Mouse (Mus musculus): Measurements from ENCODE around the gene Gbx2. TPM values are rescaled to one million over a fixed set of nuclear protein-coding genes. Genes with fewer than 3 reads are reported as not detected.

The Gbx2 gene
- total RNA-seq, 2 experiments from 2014 or later: not detected

DNA sequence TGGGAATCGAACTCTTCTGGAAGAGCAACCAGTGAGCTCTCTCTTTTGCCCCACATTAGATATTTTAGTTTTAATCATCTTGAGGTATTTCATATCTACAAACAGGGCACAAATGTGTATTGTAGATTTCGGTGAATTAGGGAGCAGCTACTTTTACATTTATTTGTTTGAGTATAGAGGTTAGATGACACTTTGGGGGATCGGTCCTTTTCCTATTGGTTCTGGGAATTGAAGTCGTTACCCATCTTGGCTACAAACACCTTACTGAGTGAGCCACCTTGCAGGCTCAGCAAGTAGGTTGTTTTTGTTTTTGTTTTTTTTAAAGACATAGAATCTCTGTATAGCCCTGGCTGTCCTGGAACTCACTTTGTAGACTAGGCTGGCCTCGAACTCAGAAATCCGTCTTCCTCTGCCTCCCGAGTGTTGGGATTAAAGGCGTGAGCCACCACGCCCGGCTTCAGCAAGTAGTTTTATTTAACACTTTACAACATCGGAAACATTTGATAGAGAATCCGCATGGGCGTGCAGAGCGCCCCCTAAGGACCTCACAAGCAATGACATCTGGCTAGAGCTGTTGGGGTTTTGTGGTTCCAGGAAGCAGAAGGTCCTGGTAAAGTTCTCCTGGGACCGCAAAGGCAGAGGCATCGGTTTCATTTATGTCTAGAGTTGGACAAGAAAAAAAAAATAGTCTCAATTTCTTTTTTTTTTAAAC, 8.1 kb upstream of the Gbx2 start:
- DNase-seq: no peak
- intact Hi-C loops (cut with DNase I; ENCODE audit: low total_unique reads): loop anchor here (10.0 kb wide), 1 partner anchor 164 kb away; no protein-coding TSS in a partner anchor

DNA sequence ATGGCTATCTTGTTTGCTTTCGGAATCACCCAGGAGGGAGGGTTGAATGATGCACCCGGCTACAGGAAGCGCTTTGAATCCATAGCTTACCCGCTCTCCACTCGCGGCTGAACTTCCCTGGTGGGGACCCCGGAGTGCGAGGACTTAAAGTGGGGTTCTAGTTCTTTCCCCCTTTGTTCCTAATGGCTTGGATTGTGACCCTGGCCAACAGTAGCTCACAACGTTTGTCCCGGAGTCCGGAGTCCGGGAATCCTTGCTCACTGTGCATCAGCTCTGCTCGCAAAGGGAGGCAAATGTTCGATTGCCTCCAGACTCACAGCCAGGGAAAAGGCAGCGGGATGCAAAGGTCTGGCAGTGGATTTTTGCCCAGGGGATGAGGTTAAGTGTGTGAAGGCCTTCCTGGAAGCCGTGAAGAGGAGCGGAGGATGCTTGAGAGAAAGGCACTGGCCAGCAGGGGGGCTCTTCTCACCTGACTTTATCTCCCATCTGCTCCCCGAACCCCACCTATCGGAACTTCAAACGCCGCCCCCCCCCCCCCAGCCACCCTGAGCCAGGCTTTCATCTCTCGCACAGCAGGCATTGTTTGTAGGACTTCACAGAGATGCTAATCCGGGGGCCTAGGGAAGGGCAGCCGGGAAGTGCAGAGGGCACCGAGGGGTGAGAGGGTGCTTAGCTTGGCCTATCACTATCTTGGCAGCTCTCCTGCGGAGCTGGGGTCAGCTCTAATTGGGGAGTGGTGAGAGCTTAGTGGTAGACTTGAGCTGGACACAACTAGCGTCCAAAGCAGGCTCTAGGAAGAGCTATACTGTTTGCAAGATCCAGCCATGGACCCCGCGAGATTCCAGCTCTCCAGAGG, 4.7 kb upstream of the Gbx2 start:
- no peak for DNase-seq

DNA sequence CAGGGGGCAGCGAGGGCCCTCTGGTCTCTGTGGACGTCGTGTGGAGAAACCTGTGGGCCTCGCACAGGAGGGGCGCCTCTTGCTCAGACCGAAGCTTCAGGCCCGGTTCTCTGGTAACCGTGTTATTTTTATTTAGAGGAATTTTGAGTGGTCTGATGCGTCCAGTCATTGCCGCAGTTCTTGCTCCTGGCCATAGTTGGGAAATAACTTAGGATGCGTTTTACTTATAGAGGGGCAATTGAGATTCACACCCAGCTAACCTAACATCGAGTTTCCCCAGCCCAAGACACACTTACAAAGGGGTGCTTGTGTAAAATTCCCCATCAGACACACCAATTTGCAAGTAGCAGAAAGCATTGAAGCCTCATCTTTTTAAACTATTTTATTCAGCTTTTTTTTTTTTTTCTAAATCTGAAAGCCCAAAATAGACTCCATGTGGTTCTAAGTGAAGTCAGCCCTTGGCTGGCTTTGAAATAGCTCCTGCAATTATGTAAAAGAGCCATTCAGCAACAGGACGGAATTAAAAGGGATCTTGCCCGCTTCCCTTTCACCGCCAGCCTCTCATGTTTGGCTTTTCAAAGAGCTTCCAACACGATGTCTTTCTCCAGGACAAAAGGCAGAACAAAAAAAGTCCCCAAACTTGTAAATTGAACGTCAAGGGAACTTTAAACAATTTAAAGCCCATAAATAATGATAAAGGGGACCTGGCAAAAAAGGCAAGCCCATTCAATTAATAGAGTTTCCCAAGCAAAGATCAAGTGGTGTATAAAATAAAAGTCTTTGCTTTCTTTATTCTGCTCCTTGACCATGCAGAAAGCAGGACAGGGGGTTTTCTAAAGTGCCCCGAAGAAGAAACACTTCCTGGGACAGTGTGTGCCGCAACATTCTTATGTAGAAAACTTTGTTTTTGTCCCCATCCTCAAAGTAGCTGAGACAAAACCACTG, 3.6 kb upstream of the Gbx2 start:
- intact Hi-C loops (cut with DNase I; ENCODE audit: low total_unique reads): loop anchor here (10.0 kb wide), 1 partner anchor 160 kb away; no protein-coding TSS in a partner anchor
- DNase-seq: no peak

More for the DNA sequence above, 4.7 kb upstream of the Gbx2 start:
- intact Hi-C loops (cut with DNase I; ENCODE audit: low total_unique reads): loop anchor here (10.0 kb wide), 1 partner anchor 161 kb away; no protein-coding TSS in a partner anchor

DNA sequence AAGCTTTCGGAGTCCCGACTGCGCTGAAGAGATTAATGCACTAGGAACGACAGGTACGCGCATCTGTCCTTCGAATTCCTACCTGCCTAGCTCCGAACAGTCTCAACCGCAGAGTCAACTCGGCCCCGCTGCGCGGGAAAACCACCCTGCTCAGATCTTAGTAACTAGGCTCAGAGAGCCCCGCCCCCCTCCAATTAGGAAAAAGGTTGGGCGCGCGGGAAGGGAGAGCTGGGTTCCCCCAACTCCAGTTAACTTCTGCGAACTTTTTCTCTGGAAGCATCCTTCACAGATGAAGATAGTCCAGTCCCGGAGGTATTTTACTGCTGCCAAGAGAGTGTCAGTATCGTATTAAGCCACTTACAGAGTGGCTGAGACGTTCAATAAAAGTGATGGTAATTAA, 2.8 kb upstream of the Gbx2 start:
- intact Hi-C loops (cut with DNase I; ENCODE audit: low total_unique reads): loop anchor here (10.0 kb wide), 1 partner anchor 159 kb away; no protein-coding TSS in a partner anchor
- no peak for DNase-seq

DNA sequence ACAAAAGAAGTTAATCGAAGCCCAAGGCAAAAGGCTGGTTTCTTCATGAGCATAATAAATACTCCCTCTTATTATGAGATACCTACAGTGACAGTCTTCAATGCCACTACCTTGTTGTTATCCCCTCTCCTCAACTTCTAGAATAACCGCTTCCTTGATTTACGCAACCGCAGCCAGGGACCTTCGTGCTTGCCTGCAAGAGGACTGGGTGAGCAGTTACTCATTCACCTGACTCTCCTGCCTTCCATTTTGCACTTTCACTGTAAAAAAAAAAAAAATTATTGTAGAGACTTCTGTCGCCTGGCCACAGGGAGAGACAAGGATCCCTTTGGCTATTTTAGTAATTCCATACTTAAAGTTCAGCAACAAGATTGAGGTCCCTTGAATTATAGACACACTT, 2.0 kb upstream of the Gbx2 start:
- DNase-seq: no peak
- intact Hi-C loops (cut with DNase I; ENCODE audit: low total_unique reads): loop anchor here (10.0 kb wide), 1 partner anchor 158 kb away; no protein-coding TSS in a partner anchor

DNA sequence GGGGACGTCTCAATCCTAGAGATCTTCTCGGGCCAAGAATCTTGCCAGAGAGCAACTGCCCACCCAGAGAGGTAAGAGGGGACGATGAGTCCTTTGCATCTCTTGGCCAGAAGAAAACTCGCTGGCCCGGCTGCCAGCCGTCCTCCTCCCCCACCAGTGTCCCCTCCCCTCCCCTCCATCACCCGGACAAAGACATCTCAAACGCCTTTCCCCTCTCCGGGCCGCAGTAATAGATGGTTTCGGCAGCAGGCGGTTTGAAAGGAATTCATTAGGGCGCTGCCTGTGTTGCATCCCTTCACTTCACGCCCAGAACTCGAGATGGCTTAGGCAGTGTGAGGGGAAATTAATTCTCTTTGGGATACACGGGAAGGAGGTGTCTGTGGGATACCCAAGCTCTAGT, 1.6 kb upstream of the Gbx2 start:
- intact Hi-C loops (cut with DNase I; ENCODE audit: low total_unique reads): loop anchor here (10.0 kb wide), 1 partner anchor 158 kb away; no protein-coding TSS in a partner anchor
- DNase-seq: no peak

DNA sequence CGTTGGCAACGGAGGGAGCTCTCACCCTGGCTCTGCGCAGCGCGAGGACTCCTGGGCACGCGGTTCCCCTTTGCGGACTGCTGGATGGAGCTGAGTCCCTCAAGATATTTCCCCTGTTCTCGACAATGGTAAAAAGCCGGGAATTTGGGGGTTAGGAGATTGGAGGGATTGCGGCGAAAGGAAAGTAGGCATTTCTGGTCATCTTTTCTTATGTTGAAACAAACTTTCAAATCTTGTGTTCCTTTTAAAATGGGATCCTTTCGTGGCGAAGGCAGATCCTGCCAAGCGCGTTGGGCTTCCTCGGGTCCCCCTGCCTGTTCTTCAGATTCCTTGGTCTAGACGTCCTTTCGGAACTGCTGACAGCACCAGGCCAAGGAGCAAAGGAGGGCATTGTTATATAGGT, 1.0 kb upstream of the Gbx2 start:
- intact Hi-C loops (cut with DNase I; ENCODE audit: low total_unique reads): loop anchor here (10.0 kb wide), 1 partner anchor 157 kb away; no protein-coding TSS in a partner anchor
- no peak for DNase-seq

DNA sequence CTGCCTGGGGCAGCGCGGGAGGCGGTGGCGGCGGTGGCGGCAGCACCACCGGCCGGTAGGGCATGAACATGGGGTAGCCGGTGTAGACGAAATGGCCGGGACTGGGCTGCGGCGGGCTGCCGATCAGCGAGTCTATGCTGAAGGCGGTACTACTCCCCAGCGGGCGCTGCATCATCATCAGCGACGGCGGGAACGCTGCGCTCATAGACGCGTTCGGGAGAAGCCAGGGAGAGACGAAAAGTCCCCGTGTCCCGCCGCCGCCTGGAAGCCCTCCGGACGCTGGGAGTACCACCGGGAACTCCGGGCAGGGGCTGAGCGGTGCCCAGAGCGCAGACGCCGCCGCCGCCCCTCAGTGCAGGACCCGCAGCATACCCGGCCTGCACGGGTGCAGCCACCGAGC, 428 bp downstream of the Gbx2 start:
- no peak for DNase-seq
- intact Hi-C loops (cut with DNase I; ENCODE audit: low total_unique reads): loop anchor here (10.0 kb wide), 1 partner anchor 156 kb away; no protein-coding TSS in a partner anchor

DNA sequence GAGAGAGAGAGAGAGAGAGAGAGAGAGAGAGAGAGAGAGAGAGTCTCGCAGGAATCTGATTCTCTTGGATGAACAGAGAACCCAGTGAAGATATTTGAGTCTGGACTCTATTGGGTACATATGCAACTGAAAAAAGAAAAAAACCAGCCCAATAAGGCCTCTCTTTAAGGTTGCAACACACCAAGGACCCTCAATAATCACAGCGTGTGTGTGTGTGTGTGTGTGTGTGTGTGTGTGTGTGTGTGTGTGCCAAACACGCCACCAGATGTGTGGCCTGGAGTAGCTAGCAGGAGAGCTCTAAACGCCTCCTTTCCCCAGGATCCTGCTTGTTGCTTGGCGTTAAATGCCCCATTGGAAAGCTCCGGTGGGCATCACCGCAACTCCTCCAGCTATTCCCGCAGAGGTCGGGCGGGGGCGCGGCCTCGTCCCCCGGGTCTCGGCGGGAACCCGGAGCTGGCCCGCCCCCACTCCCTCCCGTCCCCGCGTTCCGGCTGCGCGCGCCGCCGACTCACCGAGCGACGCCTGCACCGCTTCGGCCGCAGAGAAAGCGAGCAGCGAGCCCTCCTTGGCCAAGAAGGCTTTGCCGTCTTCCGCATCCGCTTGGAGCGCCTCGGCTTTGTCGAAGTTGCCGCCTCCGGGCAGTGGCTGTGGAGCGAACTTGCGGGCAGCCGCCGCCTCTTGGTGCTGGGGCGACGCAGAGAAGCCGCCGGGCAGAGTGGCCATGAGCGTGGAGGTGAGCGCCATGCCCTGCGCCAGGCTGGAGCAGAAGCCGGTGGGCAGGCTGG, 1.1 kb downstream of the Gbx2 start:
- intact Hi-C loops (cut with DNase I; ENCODE audit: low total_unique reads): loop anchor here (10.0 kb wide), 1 partner anchor 155 kb away; no protein-coding TSS in a partner anchor
- no peak for DNase-seq

DNA sequence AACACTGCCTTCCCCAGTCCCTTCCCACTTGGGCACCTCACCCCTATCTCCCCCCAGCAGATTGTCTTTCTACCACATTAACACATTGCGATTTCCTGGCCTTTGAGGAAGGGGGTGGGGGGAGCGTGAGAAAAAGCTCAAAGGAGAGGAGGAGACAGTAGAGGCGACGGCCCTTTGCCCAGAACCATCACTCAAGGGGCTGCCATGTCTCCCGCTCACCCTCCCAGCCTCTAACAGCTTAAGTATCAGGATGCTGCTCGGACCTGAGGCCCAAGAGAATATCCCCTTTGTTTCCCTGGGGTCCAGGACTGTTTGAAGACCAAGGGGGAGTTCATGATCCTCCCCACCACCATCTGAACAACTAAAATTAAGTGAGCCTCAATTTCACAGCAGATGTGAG, 1.8 kb downstream of the Gbx2 start:
- no peak for DNase-seq
- intact Hi-C loops (cut with DNase I; ENCODE audit: low total_unique reads): no loop called here

DNA sequence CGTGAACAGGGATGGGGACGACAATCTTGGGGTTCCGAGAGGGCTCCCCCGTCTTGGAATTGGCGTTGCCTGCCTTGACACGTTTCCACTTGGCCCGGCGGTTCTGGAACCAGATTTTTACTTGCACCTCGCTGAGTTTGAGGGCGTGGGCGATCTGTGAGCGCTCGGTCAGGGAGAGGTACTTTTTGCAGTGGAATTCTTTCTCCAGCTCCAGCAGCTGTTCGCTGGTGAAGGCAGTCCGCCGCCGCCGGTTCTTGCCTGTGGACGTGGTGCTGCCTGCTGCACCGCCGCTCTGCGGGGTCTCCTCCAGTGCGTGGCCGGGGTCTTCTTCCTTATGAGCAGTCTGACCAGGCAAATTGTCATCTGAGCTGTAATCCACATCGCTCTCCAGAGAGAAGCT, 2.3 kb downstream of the Gbx2 start:
- intact Hi-C loops (cut with DNase I; ENCODE audit: low total_unique reads): no loop called here
- DNase-seq: no peak

DNA sequence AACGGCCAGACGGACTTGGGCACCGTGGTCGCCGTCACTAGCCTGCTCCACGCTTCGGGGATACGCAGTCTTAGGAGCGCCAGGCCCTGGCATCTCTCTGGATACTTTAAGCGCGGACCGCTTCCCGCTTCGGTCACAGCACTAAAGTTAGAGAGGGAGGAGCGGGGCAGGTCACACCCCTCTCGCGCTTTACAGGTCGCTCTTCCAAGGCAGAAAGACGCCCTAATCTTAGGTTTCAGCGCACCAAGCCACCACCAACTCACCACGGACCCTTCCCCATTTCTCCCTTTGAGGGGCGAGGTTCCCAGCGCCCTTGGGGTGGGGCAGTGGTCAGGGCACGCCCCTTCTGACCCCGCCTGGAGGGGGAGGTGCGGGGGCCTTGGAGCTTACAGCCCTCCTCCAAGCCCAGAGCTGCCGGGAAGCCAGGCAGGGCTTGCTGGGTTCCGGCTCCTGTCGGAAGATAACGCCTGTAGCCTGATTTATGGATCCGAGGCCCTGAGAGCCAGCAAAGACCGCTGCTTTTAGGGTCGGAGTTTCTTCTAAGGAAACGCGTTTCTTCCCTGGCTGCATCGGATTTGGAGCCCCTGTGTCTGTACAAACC, 3.8 kb downstream of the Gbx2 start:
- intact Hi-C loops (cut with DNase I; ENCODE audit: low total_unique reads): no loop called here
- DNase-seq: no peak

DNA sequence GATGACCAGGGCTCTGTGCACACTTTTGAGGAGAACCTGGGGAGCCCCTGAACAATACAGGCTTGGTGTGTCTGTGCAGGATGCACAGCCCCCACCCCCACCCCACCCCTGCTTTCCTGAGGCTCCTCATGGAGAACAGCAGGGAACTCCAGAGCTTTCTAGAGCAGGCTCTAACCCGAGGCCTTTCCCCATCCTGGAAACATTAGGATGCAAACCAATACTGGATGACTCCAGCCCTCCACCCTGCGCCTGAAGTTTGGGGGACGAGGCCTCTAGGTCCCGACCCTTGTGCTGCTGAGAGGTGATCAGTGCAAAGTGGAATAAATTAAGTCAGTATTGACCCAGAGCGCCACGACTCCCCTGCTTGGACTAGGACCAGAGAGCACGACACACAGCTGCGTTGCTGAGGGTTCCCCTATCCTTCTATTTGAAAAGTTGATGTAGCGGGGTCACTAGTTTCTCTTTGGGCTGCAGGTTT, 4.4 kb downstream of the Gbx2 start:
- DNase-seq: no peak
- intact Hi-C loops (cut with DNase I; ENCODE audit: low total_unique reads): no loop called here

DNA sequence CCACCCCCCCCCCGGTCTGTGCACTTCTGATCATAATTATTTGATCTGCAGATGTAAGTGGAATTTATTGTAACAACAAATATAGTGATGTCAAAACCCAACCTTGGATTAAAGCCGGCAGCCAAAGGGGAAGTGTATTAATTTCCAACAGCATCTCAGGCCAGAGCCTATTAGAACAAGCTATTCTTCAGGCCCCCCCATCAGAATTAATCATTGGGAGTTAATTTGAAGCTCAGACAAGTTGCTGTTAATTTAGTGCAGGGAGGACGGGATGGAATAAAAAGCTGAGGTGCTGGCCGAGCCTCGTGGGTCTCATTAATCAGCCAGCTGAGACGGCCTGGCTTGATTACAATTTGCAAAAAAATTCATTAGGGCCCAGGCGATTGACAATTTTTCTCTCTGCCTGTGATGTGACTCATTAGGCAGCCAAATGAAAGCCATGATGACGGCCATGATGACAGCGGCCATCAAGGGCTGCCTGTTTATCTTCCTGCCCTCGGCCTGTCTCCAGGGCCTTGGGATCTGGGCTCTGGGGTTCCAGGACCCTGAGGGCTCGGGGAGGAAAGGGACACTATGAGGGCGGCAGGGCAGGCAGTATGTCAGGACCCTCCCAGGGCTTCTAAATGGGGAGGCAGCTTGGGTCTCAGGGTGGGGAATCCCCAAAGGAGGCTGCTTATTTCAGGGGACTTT, 5.3 kb downstream of the Gbx2 start:
- no peak for DNase-seq
- intact Hi-C loops (cut with DNase I; ENCODE audit: low total_unique reads): no loop called here

DNA sequence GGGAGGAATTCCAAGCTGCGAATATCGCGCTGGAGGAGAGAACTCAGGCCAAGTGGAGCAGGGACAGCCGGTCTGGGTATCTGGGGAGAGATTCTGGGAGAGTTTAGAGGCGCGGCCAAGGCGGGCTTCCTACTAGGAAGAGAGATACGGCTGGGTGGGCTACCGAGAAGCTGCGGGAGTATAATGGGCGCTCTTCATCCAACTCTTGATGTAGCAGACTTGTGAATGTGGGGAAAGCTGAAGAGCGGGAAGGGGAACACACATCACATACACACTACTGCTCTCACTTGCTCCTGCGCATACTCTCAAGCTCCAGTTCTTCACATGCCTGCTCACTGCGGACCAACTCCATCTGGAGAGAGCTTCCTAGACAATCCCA, 7.3 kb downstream of the Gbx2 start:
- no peak for DNase-seq
- intact Hi-C loops (cut with DNase I; ENCODE audit: low total_unique reads): no loop called here

DNA sequence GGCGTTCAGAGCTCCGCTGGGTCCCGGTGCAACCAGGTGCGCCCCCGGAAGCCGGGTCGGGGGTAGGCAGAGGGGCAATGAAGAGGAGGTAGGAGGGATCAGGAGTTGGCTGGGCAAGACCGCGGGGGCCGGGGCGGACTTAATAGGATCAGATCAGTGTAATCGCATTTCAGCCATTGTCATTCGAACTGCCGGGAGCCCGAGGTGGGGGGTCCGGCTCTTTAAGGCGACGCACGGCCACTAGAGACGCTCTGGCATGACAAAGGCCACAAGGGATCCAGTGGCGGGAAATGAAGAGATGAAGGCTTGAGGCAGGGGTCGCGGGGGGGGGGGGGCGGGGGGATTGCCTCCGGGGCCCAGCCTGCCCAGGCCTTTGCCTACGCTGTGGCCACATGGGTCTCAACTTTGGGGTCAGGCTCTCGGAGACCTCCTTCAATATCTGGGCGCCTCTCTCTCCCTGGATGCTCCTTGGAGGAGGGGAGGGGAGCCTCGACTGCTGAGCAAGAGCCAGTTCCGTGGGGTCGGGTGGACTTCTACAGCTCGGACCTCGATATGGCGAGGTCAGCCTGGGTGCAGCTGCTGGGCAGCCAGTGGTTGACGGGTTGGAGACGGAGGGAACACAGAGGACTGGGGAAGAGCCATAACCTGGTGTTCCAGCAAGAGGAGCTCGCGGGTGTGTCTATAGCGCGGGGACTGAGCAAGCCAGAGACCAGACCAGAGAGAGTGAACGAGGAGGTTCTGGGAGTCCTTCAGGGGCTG, 7.9 kb downstream of the Gbx2 start:
- intact Hi-C loops (cut with DNase I; ENCODE audit: low total_unique reads): no loop called here

DNA sequence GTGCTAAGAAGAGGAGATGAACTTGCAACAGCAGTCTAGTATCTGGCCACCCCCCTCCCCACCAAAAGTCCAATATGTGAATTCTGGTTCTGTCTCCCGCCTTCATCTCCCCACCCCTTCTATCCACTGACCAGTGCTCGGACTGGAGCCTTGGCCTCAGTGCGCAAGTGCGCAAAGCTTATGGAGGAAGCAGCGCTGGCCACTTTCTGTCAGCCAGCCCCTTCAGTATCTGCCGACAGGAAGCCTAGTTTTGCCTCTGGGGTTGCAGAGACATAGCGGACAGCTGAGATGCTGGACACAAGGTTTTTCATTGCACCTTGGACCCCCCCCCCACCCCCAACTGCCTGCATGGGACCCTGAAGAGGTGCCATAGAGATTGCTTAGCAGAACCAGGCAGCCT, 8.7 kb downstream of the Gbx2 start:
- DNase-seq: no peak
- intact Hi-C loops (cut with DNase I; ENCODE audit: low total_unique reads): no loop called here

More for the DNA sequence above, 7.9 kb downstream of the Gbx2 start:
- DNase-seq: no peak

Measured in gastrocnemius, postnatal 14 days (tissue).